Mouse (Mus musculus): ENCODE measurements around the gene Krt26.

DNA sequence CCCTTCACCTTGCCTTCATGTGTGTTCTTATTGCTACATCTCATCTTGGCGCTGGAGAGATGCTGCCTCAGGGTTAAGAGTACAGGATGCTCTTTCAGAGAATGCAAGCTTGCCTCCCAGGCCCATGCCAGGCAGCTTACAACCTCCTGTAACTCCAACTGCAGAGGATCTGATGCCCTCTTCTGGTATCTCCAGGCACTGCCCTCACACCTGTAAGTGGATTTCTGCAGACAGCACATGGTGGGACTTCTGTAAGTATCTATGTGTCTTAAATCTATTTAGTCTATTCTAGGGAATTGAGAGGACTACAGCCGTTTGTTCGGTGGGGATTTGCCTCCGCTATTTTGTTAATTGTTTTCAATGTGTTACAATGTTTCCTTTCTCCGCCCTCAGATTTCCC, 44.9 kb downstream of the Krt26 start:
- TF ChIP-seq CTCF (IDR thresholded peaks at IDR 0.05; ENCODE audit: low read depth) (peak; percentile 80), EP300 (optimal IDR thresholded peaks at IDR 0.05) (no peak)
